Mouse (Mus musculus) kidney, postnatal 36 days (tissue): ENCODE results near the gene Mc3r.

Experiments used
- DNase-seq, 2 experiments: peaks; one replicate each; pipeline ENCODE4 v3.0.0; 2021 to 2022; ENCODE audit warnings: mixed read lengths in 2 of 2

Gene Mc3r

GRCm38 (mm10) chr2:172299126-172299921 is 51.0 kb downstream of the Mc3r start:
- DNase-seq: no peak
